Mouse (Mus musculus): ENCODE results near the gene Irak2.

- no peak for TF ChIP-seq GATA1 (IDR thresholded peaks at IDR 0.05; ENCODE audit: borderline replicate concordance, low read length)
- no peak for TF ChIP-seq FLI1 (IDR thresholded peaks at IDR 0.05; ENCODE audit: low read length)
These were observed 79.3 kb downstream of the Irak2 start for GRCm38 (mm10) chr6:113717541-113717940.

Measured in megakaryocyte, embryonic 14.5 days (primary cell).